Mouse (Mus musculus) retina, adult 2 months (tissue): ENCODE measurements around the gene Fbxl16.
A peak's percentile ranks its signal among the peaks of the same experiment; 100 is the strongest.

Experiments
- DNase-seq: peaks from one replicate; pipeline ENCODE4 v3.0.0-alpha.2; 2012; ENCODE audit warnings: low read depth, low spot score

Fbxl16 gene

GRCm38 (mm10) chr17:25828712-25829557 lies 20.1 kb downstream of the Fbxl16 start, which contains the start of gene Jmjd8:
Jmjd8 (plus strand) TSS chr17:25828867.
- peak; percentile 68 for DNase-seq

GRCm38 (mm10) chr17:25829558-25830017 lies 20.7 kb downstream of the Fbxl16 start:
- DNase-seq, result no peak

DNA sequence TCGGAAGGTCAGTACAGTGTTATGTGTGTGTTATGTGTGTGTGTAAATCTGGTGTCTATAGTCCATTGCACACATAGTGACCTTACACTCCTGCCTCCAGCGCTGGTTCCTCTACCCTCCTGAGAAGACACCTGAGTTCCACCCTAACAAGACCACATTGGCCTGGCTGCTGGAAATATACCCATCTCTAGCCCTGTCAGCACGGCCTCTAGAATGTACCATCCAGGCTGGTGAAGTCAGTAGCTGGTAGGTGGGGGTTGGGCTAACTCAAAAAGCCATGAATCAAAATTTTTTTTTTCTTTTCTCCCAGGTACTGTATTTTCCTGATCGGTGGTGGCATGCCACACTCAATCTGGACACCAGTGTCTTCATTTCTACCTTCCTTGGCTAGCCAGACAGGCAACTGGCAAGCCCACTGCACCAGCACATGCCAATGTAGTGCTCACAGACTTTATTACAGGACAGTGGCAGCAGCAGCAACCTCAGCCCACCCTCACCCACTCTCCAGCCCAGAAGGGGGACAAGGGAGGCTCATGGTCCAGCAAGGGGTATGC lies 21.4 kb downstream of the Fbxl16 start:
- DNase-seq, result no peak

- no peak for DNase-seq
These were observed 22.0 kb downstream of the Fbxl16 start for GRCm38 (mm10) chr17:25830806-25831431.

- no peak for DNase-seq
These were observed 22.8 kb downstream of the Fbxl16 start for GRCm38 (mm10) chr17:25831451-25832281.

- DNase-seq, result peak; percentile 97
These were observed 23.8 kb downstream of the Fbxl16 start for GRCm38 (mm10) chr17:25832436-25833290.

GRCm38 (mm10) chr17:25833291-25833663 lies 24.4 kb downstream of the Fbxl16 start, which contains the start of gene Stub1:
Stub1 (minus strand) TSS chr17:25833404.
- no peak for DNase-seq

GRCm38 (mm10) chr17:25833961-25834594 lies 25.2 kb downstream of the Fbxl16 start:
- DNase-seq, result no peak

- DNase-seq, result no peak
These were observed 25.8 kb downstream of the Fbxl16 start for GRCm38 (mm10) chr17:25834595-25835222.

DNA sequence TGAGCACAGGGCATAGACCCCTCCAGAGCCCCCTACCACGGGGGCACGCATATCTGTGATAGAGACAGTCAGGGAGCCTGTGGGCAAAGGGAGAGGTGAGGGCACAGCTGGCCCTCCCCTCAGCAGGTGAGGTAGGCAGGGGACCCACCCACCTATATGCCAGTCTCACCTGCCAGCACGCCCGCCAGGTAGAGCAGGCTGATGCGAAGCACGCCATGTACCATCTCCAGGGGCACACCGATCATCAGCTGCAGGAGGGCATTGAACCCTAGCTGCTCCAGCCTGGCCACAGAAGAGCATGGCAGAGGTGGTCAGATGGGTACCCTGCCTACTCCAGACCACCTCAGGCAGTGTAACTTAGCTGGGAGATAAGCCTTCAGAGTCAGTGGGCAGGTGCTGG lies 26.4 kb downstream of the Fbxl16 start:
- no peak for DNase-seq

DNA sequence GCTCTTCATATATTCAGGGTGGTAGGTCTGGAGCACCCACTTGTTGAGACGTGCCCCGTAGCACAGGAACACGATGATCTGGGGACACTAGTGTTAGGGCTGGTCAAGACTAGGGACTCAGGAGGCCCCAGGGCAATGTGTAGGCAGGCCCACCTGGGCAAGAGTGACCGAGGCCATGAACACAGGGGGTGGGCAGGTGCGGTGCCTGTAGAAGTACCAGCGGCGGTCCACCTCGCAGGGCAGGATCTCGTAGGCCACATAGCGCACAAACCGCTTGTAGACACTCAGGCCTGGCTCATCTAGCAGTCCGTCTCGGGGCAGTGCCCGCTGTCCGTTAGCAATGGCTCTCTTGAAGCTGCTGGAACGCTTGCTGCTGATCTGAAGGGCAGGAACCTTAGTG lies 26.9 kb downstream of the Fbxl16 start:
- no peak for DNase-seq

DNA sequence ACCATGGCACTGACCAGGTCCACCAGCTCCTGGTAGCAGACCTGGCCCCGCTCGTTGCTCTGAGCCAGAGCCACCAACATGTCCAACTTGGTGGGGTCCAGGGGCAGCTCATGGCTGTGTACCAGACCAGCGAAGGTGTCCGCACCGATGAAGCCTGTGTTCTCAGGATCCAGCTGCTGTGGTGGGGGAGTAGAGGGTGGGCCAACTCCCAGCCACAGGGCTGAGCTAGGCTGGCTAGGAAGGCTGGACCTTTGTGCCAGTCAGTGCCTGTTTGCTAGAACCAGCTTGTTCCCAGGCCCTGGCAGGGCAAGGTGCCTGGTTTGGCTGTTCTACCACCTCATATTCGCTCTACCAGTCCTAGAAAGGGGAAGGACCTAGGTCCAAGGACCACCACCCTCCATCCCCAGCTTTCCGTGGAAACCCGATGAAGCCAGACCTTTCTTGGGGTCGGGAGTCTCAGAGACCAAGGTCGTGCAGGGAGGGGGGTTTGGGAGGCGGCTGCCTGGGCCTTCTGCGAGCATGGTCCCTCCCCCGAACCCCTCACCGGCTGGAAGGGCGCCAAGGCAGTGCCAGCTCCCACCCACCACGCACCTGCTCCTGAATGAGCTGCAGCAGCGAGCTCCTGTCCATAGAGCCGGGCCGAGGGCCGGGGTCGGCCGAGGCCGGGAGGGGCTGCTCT lies 27.7 kb downstream of the Fbxl16 start:
- no peak for DNase-seq

- DNase-seq, result no peak
These were observed 28.2 kb downstream of the Fbxl16 start, which contains the start of gene Rhbdl1 for GRCm38 (mm10) chr17:25837076-25837410. Rhbdl1 (minus strand) TSS chr17:25837295.

- DNase-seq, result no peak
These were observed 28.6 kb downstream of the Fbxl16 start for GRCm38 (mm10) chr17:25837533-25837932.

GRCm38 (mm10) chr17:25838904-25839303 lies 30.0 kb downstream of the Fbxl16 start:
- DNase-seq, result no peak

GRCm38 (mm10) chr17:25839455-25840235 lies 30.8 kb downstream of the Fbxl16 start:
- no peak for DNase-seq

DNA sequence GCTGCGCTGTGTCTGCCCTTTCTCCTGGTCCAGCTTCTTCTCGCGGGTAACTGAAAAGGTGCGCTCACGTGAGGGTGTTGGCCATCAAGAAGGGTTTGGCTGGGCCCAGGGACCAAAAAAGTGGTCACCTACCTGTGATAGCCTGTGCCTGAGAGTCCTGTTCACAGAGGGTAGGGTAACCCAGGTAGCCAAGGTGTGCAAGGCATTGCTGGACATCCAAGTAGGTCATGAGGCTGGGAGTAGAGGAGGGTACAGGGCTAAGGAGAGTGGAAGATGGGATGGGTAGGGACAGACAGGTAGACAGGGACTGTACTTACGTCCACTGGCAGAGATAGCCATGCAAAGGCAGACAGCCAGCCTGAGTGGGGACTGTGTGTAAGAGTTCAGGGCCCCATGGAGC lies 31.6 kb downstream of the Fbxl16 start:
- DNase-seq, result no peak

DNA sequence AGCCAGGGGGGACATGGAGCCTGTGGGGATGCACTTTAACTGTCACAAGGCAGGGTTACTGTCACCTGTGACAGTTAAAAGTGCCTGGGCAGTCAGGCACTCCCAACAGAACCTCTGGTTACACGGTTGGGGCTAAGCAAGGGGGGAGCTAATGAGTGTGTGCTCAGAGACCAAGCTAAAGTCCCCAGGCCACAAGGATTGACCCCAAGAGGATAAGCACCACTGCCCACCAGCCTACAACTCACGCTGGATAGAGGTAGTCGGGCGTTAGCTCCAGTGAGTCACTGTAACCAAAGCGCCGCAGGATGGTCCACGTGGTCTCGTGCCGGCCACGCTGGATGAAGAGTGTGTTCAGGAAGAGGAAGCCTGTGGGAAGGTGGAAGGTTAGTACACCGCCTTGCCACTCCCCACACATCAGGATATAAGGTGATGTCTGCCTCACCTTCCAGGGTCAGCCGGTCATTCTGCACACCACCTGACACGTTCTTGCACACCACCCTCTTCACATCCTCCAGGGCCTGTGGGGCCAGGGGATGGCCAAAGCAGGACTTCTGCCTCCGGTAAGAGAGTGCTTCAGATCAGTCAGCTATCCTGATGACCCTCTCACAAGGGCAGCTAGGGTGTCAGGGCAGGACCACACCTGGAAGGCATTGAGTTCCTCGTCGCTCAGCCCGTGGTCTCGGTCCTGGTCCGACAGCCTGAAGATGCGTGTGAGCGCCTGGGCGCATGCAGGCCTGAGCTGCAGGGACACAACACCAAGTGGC lies 32.4 kb downstream of the Fbxl16 start, which contains the start of gene Gm20683:
Gene Gm20683 (minus strand): TSS at position 647 of the 764 bp plus-strand sequence.
- no peak for DNase-seq
